ENCODE assay signal across 16 mouse cellular contexts in genomic region chrX:151912267-151912666, GRCm38 (mm10).
"Had no signal": no experiment of that assay in that cellular context is flagged by ENCODE, and none has a peak within 500 bp of the region (broad histone marks: within the 10 kb centered on the region; RNA-seq: fewer than 3 reads in every experiment).

No protein-coding gene starts in this region.

- H3K4me3 ChIP-seq: neural tube, embryonic 13.5 days; neural tube, embryonic 15.5 days; stomach, embryonic 15.5 days had no signal

- H3K9ac ChIP-seq: neural tube, embryonic 13.5 days; neural tube, embryonic 15.5 days; stomach, embryonic 15.5 days had no signal

- DNase-seq: retina, postnatal 1 day; right cerebral cortex, adult 18-20 months; right cerebral cortex, postnatal 14 days; right cerebral cortex, postnatal 25 days; right cerebral cortex, postnatal 4 days; spleen, adult 18-20 months; thymus, adult 18-20 months; thymus, adult 2 months; thymus, postnatal 14 days; thymus, postnatal 25 days; thymus, postnatal 36 days; thymus, postnatal 4 days had no signal

- H3K4me1 ChIP-seq: neural tube, embryonic 13.5 days; neural tube, embryonic 15.5 days; stomach, embryonic 15.5 days had no signal

- H3K9me3 ChIP-seq: neural tube, embryonic 13.5 days; neural tube, embryonic 15.5 days; stomach, embryonic 15.5 days had no signal

- H3K27ac ChIP-seq: neural tube, embryonic 13.5 days; neural tube, embryonic 15.5 days; stomach, embryonic 15.5 days; stomach, postnatal 0 days had no signal
